Mouse (Mus musculus) thymus, adult 18-20 months (tissue): ENCODE results near the gene Rbm10.

Experiments used
- DNase-seq, 2 experiments: peaks; one replicate each; pipeline ENCODE4 v3.0.0; 2022; ENCODE audit warnings: mixed read lengths in 2 of 2

Rbm10 gene

GRCm38 (mm10) chrX:20617176-20617902 is at the start of gene Rbm10, which contains the start of gene Ndufb11:
Gene Rbm10, plus strand, starts transcription at chrX:20617503.
Gene Ndufb11, minus strand, starts transcription at chrX:20617619.
- DNase-seq: peak; percentile 40 to 57

- DNase-seq: no peak
Observed at GRCm38 (mm10) chrX:20571024-20571423, 46.3 kb upstream of the Rbm10 start.

GRCm38 (mm10) chrX:20572683-20573082 is 44.6 kb upstream of the Rbm10 start:
- DNase-seq: no peak

GRCm38 (mm10) chrX:20573927-20574326 is 43.4 kb upstream of the Rbm10 start:
- DNase-seq: no peak

- DNase-seq: no peak
Observed at GRCm38 (mm10) chrX:20587968-20588367, 29.3 kb upstream of the Rbm10 start.

- no peak for DNase-seq
Observed at GRCm38 (mm10) chrX:20608500-20608899, 8.8 kb upstream of the Rbm10 start.

GRCm38 (mm10) chrX:20616861-20617175 is 485 bp upstream of the Rbm10 start:
- no peak for DNase-seq

- DNase-seq: peak; percentile 47 to 61
Observed at GRCm38 (mm10) chrX:20617903-20618399, 648 bp downstream of the Rbm10 start.

- DNase-seq: no peak
Observed at GRCm38 (mm10) chrX:20638141-20638540, 20.8 kb downstream of the Rbm10 start.

- DNase-seq: no peak
Observed at GRCm38 (mm10) chrX:20644780-20645179, 27.5 kb downstream of the Rbm10 start.

GRCm38 (mm10) chrX:20657593-20657992 is 40.3 kb downstream of the Rbm10 start:
- no peak for DNase-seq

- peak; percentile 69 to 84 for DNase-seq
Observed at GRCm38 (mm10) chrX:20658026-20658652, 40.8 kb downstream of the Rbm10 start, which contains the start of gene Uba1. Gene Uba1, plus strand, starts transcription at chrX:20658326.

- no peak for DNase-seq
Observed at GRCm38 (mm10) chrX:20658891-20659406, 41.6 kb downstream of the Rbm10 start.

- no peak for DNase-seq
Observed at GRCm38 (mm10) chrX:20662317-20662715, 45.0 kb downstream of the Rbm10 start.

- peak; percentile 68 to 82 for DNase-seq
Observed at GRCm38 (mm10) chrX:20662716-20663443, 45.6 kb downstream of the Rbm10 start.

GRCm38 (mm10) chrX:20663444-20663790 is 46.1 kb downstream of the Rbm10 start:
- DNase-seq: no peak

GRCm38 (mm10) chrX:20687519-20688067 is 70.3 kb downstream of the Rbm10 start, which contains the start of gene Cdk16:
Gene Cdk16, plus strand, starts transcription at chrX:20687954.
- DNase-seq: peak; percentile 76 to 87

GRCm38 (mm10) chrX:20688068-20688547 is 70.8 kb downstream of the Rbm10 start:
- DNase-seq: peak; percentile 74 to 83

- DNase-seq: peak; percentile 31 to 45
Observed at GRCm38 (mm10) chrX:20688615-20689014, 71.3 kb downstream of the Rbm10 start.

GRCm38 (mm10) chrX:20691566-20691965 is 74.3 kb downstream of the Rbm10 start:
- DNase-seq: no peak

- DNase-seq: no peak
Observed at GRCm38 (mm10) chrX:20692616-20693015, 75.3 kb downstream of the Rbm10 start.

- no peak for DNase-seq
Observed at GRCm38 (mm10) chrX:20695842-20696241, 78.5 kb downstream of the Rbm10 start.
